Mouse (Mus musculus) cerebellum, adult 11-12 months (tissue): ENCODE data around the gene Atp6v1g1.

Experiments used
- DNase-seq: peaks from one replicate; pipeline ENCODE4 v3.0.0; 2022

Gene Atp6v1g1

DNA sequence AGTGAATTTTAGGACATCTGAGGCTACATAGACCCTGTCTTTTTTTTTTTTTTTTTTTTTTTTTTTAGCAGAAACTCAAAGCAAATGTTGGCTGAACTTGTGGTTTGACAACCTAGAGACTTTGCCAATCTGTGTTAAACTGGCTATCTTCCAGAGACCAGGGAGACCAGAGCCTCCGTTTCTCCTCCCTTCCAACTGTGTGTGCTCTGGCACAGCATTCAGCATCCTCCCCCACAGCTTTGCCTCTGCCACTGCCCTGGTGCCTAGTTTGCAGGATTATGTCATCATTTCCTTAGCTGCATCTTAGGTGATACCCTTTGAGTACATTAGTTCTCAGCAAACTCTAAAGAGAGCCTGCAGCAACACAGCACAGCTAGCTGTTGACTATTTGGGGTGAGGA lies 3.2 kb downstream of the Atp6v1g1 start:
- DNase-seq: no peak

DNA sequence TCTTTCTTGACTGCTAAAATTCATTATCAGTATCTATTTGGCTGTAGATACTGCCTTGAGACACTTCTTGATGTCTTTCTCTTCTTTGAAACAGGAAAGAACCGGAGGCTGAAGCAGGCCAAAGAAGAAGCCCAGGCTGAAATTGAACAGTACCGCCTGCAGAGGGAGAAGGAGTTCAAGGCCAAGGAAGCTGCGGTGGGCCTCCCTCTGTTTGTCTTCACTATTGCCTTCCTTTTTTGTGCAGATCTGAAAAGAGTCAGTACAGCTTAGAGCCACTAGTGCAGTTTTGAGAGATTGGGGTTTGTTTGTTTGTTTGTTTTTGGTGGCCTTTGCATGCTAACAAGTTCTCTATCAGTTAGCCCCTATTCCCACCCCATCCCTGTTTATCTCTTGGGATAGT lies 3.9 kb downstream of the Atp6v1g1 start:
- DNase-seq: no peak

DNA sequence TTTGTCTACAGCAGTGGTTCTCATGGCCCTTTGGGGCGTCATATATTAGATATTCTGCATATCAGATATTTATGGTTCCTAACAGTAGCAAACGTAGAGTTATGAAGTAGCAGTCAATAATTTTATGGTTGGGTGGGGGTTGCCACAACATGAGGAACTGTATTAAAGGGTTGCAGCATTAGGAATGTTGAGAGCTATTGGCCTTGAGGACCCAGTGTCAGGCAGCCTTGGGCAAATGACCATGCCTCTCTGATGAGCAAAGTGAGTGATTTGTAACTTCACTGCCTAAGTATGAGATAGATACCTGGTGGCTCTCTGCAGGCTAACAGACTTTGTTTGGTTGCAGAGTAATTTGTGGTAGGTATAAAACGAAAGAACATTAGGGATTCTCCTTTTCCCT lies 6.3 kb downstream of the Atp6v1g1 start:
- no peak for DNase-seq

DNA sequence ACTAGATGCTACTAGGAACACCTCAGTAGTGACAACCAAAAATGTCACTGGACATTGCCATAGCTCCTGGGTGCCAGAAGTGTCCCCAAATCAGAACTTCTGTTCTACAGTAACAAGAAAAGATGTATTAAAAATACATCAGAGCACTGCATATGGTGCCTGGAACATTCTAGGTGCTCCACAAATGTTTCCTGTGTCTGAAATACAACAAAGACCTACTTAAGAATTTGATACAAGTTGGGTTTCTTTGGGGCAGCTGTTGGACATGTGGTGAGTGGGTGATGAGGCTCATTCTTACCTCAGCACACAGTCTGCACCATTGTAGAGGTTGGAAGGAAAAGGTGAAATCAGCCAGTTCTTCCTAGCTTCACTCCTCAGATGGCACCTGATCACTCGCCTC lies 8.3 kb downstream of the Atp6v1g1 start:
- no peak for DNase-seq

DNA sequence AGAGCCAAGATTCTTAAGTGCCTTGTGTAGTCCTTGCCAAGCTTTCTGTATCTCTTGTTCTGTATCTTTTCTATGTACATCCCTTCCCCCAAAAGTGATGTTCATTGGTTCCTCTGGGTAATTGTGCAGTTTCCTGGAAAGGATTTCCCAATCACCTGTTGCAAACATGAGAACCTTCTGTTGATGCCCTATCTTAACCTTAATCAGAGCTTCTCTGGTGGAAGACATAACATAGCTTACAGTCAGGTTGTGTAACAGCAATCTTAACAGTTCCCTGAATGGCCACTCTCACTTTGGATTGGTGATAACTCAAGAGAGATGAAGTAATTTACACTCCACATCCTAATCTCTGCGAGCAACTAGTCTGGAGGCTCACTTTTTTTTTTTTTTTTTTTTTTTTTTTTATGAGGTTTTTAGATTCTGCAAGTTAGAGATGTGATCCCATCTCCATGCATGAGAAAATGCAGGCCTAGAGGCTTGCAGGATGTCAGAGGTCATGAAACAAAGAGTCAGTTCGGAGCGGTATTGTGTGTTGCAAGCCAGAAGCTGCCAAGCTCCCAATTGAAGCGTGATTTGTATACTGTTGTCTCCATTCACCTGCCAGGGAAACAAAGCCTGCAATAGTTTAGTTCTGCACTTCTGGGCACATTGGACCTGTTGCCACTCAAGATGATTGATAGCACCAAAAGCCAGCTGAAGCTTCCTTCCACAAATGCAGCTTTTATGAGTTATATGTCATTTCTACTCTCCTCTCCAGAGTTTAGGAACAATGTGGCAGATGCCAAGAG lies 9.4 kb downstream of the Atp6v1g1 start:
- DNase-seq: no peak

DNA sequence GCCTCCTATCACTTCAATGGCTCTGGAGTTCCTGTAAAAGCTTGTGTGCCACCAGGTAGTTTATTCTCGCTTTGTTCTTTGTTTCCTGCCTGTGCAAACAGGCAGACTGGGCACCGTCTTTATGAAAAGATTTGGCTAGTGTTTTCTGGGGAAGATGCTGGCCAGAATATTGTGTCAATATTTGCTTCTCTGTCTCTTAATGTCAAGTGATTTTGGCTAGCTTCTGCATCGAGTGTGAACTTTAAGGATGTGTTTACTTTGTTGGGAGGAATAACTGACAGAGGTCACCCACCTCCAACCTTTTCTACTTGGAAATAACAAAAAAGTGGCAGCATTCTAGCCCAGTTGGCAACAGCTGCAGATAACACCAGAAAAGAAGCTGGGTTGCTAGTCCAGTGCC lies 10.0 kb downstream of the Atp6v1g1 start:
- DNase-seq: no peak

DNA sequence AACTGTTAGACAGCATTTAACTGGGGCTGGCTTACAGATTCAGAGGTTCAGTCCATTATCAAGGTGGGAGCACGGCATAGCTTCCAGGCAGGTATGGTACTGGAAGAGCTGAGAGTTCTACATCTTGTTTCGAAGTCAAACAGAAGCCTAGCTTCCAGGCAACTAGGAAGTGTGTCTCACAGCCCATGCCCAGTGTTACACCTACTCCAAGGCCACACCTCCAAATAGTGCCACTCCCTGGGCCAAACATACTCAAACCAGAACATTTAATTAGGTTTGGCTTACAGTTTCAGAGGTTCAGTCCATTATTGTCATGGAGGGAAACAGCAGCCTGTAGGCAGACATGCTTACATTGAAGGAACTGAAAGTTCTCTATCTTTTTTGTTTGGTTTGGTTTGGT lies 10.5 kb downstream of the Atp6v1g1 start:
- no peak for DNase-seq

DNA sequence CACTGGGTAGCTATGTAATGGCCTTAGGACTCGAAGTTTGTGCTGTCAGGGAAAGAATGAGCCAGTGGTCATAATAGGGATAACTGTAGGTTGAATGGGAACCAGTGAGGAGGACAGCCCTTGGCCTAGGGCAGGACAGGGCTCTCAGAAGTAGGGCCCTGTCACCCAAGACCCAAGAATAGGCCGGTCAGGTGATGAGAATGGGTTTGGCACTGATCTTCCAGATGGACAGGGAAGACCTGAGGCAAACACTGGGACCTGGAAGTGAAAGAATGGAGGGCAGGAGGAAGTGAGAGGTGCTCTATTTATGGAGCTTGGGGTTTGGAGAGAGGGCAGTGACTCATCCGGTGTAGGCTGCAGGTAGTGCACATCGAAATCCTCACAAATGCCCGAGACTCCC lies 12.1 kb downstream of the Atp6v1g1 start:
- DNase-seq: no peak

DNA sequence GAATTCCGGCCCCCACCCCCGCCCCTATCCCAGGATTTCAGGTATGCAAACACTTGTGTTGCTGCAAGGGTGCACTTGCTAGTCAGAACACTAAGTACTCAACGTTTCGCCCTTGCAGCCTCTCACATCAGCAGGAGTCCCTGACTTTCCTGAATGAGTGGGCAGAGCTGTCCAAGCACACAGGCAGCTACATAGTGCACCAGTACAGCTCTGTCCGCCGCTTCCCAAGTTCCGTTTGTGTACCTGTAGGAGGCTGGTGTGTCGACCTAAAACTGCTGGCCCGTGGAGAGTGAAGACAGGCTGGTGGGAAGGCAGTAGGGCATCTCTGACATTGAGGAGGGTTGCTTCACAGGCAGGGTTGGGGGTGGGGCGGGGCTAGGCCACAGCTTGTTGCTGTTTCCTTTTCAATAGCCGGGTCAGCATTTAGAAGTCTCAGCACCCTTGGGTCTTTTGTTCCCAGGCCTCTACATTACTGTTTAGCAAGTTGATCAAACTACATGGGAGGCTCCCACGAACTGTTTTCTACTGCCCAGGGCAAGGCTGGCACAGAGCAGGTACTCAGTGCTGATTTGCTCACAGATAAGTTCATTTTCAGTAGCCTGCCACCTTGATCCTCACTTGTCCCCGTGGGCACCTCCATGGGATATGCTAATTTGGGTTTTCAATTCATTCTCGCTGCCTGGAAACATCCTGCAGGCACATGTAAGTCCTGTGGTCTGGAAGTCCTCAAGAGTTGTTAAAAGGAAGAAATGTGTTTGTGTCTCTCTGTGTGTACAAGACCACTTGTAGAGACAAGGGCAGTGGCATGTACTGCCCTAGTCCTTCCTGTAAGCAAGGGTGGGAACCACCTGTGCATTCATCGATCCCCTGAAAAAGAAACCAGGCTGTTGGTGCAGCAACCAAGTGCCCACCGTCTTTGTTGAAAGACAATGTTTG lies 12.8 kb downstream of the Atp6v1g1 start:
- DNase-seq: no peak

DNA sequence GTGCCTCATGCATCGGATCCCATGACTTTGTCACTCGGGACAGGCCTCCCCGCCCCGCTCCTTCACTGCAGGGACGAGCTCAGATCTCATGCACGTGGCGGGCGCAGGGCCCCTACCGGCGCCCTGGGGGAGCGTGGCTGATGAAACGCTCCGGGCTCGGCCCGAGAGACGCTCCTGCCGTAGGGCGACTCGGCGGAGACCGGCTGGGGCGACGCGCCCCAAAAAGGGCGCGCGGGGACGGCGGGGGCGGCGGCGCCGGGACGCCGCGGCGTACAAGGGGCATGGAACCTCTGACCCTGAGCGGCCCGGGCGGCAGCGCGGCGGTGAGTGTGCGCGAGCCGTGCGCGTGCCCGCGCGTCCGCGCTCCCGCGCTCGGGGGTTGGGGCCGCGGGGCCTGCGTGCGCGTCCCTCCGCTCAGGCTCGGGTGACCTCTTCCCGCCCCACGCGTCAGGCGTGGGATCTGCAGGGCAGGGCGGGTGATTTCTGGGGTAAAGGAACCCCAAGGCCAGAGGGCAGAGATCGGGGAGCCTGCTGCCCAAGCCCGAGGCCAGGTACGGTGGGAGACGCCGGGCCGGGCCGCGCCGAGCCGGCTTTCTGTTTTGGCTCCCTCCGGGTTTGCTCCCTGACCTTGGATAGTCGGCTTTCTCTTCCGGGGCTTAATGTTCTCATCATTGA lies 14.0 kb downstream of the Atp6v1g1 start, which contains the start of gene Tmem268:
TSS of gene Tmem268 (plus strand) at position 375 of the 675 bp plus-strand sequence.
- peak; percentile 85 for DNase-seq

DNA sequence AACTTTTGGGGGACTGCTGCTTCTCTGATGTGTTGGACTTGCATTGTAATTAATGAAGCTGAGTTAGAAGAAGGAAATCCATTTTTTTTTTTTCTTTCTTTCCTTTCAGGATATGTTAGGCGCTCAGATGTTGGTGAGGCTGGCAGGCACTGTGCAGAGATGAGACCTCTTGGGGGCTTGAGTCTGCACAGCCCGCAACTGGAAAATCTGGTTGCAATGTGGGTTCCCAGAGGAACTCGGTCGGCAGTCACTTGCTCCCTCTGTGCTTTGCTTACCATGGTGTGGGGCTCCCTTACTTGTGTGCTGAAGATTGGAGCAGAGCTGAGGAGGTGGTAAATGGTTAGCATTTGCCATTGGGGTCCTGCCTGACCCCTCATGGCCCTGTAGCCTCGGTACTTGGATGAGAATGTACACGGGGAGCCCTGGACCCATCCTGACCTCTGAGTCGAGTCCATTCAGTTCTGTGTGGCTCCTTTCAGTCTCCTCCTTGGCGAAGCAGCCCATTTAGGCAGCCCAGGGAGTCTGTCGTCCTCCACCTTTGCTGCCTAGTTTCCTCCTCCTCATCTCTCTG lies 14.6 kb downstream of the Atp6v1g1 start:
- DNase-seq: no peak

DNA sequence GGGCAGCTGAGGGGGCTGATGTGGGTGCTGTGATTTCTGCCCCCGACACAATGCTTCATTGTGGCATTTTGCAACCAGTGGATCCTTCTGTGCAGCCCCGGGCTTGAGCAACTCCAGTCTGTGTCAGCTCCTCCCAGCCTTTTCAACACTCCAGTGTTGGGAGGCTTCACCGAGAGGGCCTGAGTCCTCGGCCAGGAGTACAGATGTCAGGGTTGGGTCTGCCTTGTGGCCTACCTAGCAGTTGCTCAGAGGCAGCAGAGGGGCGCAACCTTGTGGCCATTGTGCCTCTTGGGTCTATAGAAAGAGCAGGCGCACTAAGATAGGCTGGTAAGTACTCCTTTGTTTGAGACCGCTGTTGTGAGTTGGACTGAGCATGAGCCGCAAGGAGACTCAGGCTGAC lies 15.5 kb downstream of the Atp6v1g1 start:
- DNase-seq: no peak

DNA sequence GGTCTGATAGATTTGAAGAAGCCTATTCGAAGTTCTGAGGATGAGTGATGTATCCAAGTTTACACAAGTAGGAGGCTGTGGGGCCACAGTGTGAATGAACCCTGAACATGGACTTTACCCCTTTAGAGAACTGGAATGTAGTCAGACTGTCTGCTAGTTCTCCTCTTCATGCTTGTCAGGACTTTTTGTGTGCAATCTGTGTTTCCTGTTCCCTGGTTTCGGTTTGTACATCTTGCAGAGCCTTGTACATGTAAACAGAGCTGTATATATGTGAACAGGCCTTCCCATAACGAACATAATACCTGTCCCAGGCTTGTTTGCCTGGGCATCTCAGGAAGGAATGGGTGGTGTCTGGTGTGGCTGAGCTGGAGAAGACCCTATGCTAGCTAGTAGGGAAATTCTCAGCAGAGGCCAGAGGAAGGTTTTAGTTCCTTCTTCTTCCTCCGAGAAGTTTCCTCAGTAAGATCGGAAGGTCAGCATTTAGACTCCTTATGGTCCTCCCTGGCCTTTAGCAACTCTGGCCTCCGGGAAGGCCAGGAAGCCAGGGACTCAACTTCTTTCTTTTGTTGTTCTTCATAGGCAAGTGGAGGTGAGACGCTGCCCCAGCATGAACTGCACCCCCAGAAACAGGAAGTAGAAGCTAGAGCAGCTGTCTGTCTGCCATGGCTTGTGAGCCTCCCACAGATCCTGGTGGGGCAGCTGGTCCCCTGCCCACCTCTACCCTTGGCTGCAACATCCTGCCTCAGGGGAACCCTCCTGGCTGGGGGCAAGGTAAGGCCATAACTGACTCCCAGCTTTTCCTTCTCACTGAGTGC lies 17.5 kb downstream of the Atp6v1g1 start:
- no peak for DNase-seq

DNA sequence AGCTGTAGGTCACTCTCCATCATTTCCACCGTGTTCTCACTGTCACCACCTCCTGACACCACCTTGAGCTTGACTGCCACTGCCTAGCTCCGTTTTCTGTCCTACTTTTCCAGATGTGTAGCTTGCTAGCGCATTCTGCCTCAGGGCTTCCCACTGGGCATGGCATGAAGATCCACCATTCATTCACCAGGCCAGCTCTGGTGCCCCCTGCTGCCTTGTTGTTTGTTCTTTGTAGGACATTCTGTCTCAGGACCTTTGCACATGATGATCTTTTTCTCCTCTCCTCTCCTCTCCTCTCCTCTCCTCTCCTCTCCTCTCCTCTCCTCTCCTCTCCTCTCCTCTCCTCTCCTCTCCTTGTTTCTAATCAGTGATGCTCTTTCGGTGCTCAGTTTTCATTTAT lies 18.2 kb downstream of the Atp6v1g1 start:
- DNase-seq: no peak

DNA sequence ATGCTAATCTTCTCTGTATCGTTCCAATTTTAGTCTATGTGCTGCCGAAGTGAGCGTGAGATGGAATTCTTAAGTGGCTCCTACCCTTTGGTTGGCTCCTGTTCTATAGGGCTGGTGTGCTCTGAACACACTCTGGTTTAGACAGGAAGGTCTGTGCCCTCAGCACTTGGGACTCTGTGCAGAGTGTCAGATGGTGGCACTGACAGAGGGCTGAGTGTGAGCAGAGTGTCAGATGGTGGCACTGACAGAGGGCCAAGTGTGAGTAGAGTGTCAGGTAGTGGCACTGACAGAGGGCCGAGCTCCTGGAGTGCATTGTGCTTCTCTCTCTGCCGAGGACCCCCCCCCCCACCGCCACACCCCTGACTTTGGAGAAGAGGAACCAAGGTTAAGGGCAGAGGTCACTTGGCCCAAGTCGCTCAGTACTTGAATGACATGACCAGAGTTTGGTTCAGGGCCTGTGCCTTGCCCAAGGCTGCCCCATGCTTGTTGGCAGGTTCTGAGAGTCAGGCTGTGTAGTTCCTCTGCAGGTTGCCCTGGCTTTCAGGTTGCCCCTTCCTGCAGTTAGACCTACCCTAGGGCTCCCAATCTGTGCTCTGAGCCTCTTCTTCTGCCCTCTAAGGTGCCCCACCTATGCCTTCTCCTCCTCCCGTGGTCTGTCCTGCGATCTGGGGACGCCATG lies 23.3 kb downstream of the Atp6v1g1 start:
- DNase-seq: no peak

DNA sequence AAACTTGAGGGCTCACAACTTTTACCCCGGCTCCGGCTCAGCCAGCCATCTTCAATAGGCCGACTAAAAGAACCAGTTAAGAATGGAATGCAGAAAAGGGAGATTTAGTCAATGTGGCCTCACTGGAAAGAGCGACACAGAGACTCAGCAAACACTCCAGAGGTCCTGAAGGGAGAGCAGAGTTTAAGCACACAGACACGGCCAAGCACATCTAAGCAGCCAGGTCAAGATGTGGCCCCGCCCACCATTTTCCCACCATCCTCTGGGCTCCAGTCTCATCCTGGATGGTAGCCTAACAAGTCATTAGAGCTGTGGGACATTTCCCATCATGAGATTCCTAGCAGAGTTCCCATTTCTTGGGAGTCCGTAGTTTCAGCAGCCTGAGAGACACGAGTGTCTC lies 24.8 kb downstream of the Atp6v1g1 start:
- DNase-seq: no peak

DNA sequence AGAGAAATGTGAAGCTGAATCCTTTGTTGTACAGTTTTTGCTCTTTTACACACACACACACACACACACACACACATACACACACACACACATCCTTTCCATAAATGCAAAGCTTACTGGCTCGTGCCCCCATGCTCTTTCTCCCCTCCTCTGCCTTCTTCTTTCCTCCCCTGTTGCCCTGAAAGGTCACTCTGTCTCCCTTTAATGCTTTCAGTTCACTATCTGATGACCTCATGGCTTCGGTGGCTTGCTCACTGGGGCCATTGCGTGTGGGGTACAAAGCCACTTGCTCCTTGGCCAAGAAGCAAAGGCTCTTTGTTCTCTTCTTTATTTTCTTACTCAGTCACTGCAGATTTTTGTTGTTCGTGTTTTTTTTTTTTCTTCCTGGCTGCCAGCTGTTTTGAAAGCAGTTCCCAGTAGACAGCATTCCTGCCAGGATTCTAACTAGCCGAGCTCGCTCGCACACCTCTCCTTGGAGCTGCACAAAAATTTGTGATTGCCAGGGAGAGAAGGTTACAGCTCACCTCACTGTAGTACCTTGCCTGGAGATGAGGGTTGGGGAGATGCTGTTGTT lies 25.7 kb downstream of the Atp6v1g1 start:
- DNase-seq: no peak

DNA sequence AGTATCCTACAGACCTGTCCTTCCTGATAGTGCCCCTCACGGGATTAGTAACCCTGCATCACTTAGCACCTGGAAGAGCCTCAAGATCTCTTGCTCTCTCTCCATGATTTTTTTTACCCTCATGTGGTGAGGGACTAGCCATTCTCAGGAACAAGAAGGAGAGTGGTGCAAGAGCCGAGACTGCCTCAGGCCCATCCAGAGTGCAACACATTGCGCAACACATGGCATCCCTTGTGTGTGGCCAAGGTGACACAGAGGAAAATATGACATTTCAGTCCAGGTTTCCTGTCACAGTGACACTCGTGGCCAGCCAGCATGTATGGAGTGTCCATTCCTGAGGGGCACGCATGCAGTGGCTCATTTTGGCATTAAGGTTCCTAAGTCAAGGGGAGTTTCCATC lies 28.0 kb downstream of the Atp6v1g1 start:
- DNase-seq: no peak

DNA sequence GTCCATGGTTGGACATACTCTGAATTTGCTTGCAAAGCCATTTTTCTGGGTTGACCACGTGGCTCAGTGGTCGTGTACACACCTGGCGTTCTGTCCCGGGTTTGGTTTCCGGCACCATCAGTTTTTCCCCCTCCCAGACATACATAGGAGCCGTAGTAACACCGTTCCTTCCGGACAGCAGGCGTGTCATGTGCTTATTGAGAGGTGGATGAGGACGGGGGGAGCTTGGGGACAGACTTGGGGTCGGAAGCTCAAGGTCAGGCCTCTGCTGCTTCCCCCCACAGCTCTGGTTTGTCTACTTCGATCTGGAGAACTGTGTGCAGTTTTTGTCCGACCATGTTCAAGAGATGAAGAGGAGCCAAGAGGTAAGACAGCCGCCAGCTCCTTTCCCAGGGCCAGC lies 35.1 kb downstream of the Atp6v1g1 start:
- no peak for DNase-seq

DNA sequence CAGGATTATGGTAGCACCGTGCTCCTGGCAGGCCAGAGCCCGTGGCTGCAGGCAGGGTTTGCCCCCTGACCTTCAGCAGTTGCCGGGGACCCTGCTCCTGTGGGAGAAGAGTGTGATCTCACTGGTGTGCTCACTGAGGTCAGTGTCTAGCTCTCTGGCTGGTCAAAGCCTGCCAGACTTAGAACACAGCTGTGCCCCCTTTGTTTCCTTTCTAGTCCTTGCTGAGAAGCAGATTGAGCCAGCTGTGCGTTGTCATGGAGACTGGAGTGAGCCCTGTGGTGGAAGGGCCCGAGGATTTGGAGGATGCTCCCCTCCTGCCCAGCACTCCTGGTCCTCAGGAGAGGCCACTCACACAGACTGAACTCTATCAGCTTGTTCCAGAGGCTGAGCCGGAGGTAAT lies 35.5 kb downstream of the Atp6v1g1 start:
- DNase-seq: no peak

DNA sequence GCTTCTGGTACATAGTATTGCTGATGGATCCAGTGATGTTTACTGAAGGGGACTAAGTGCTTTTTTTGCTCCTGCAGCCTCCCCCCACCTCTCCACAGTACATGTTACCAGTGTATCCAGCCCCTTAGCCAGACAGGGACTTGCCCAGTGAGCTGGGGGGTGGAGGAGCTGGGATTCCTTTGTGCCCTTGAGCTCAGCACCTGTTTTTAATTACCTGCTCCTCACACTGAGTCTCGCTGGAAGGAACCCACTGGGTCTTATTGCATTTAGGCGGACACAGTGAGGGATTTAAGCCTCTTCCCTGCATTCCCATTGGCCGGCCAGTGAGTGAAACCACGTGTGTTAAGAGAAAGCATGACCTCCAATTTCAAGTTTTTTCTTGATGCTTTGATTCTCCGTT lies 38.0 kb downstream of the Atp6v1g1 start:
- no peak for DNase-seq
